Mouse (Mus musculus) neural tube, embryonic 11.5 days (tissue): ENCODE measurements at regions not wholly inside any gene's neighbourhood (a gene's known extent, or its start where the extent isn't known, plus 50 kb on each side); places are given as distances from the start of the nearest gene placed in this dataset.

Experiments used
- ATAC-seq: fragments of 200-750 bp; cut with Nextera tagmentation; 2 replicates; pipeline ENCODE4 v1.8.0; 2017; ENCODE audit warnings: moderate number of reproducible peaks, mild to moderate bottlenecking, moderate TSS enrichment, moderate library complexity; ENCODE audit not compliant: insufficient read depth, low FRiP score, low TSS enrichment
- DNase-seq: peaks from one replicate; pipeline ENCODE4 v3.0.0-alpha.2; 2015; ENCODE audit warnings: low spot score
- H3K27ac ChIP-seq: fragments of 300-500 bp; sonication (generic); 2 replicates; pipeline ENCODE4 v1.5.1; 2014; ENCODE audit warnings: low read depth, mild to moderate bottlenecking, low read length
- H3K27me3 ChIP-seq: fragments of 300-500 bp; sonication (generic); 2 replicates; pipeline ENCODE4 v1.6.1; 2014; ENCODE audit warnings: mild to moderate bottlenecking, low read length, mixed read lengths; ENCODE audit not compliant: control insufficient read depth, insufficient read depth
- H3K36me3 ChIP-seq: fragments of 300-500 bp; sonication (generic); 2 replicates; pipeline ENCODE4 v1.6.1; 2014; ENCODE audit warnings: mild to moderate bottlenecking, low read length, moderate library complexity, mixed read lengths; ENCODE audit not compliant: control insufficient read depth, insufficient read depth
- H3K4me1 ChIP-seq: fragments of 300-500 bp; sonication (generic); 2 replicates; pipeline ENCODE4 v1.6.1; 2014; ENCODE audit warnings: low read length, mixed read lengths; ENCODE audit not compliant: control insufficient read depth, insufficient read depth
- H3K4me2 ChIP-seq: fragments of 300-500 bp; sonication (generic); 2 replicates; pipeline ENCODE4 v1.6.1; 2014; ENCODE audit warnings: low read depth, mild to moderate bottlenecking, moderate library complexity
- H3K4me3 ChIP-seq: fragments of 300-500 bp; sonication (generic); 2 replicates; pipeline ENCODE4 v1.5.1; 2014; ENCODE audit warnings: low read depth, low read length
- H3K9ac ChIP-seq: fragments of 300-500 bp; sonication (generic); 2 replicates; pipeline ENCODE4 v1.6.1; 2014; ENCODE audit warnings: mild to moderate bottlenecking, low read length
- H3K9me3 ChIP-seq: fragments of 300-500 bp; sonication (generic); 2 replicates; pipeline ENCODE4 v1.6.1; 2016; ENCODE audit warnings: low read length; ENCODE audit not compliant: control insufficient read depth
- WGBS: fragments of 180-500 bp; shearing (Covaris S2); extraction: QIAGEN DNeasy Blood & Tissue Kit; methylation state at CpG from one replicate; pipeline ENCODE4 v1.1.7; 2014; 5-methylcytosine and 5-hydroxymethylcytosine counted together

- Histone ChIP-seq H3K9ac (peak overlapping the region; percentile 23; the same call in 1 of the 2 replicates), H3K9me3 (no peaks in the 10 kb centered on the region), H3K27me3 (no peaks in the 10 kb centered on the region), H3K4me3 (no peak overlapping the region), H3K27ac (peak overlapping the region; percentile 54; the same call in 1 of the 2 replicates), H3K4me2 (peak overlapping the region; percentile 6), H3K36me3 (no peaks in the 10 kb centered on the region), H3K4me1 (peaks cover 6% of the 10 kb centered on the region)
- ATAC-seq (no peak; the same call in 1 of the 2 replicates), DNase-seq (peak; percentile 39)
- WGBS = 8% methylated on average over 17 of the region's 17 CpGs
These were observed 619.1 kb upstream of the Camk1g start for GRCm38 (mm10) chr1:193988970-193989904.

DNA sequence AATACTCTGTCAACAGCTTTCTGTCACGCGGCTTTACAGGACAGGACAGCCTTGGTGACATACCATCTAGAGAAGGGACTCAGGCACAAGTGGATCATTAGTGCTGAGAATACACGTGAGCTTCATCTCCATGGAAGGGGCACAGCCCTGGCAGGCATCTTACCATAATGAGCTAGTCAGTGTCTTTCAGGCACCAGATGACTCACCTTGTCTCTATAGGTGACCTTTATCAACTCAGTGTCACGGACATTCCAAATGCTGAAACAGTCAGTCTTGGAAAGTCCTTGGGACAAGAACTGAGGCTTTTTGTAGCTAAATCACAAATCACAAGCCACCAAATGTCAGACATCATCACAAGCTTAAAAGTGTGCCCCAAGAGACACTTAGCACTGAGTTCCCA is 610.5 kb upstream of the Camk1g start:
- H3K4me2 ChIP-seq = no peak overlapping the region
- H3K27ac ChIP-seq = no peak overlapping the region
- H3K27me3 ChIP-seq = no peaks in the 10 kb centered on the region
- 80% methylated on average over 4 of the region's 4 CpGs for WGBS
- no peak for ATAC-seq
- no peak for DNase-seq
- no peak overlapping the region for H3K9ac ChIP-seq
- H3K4me3 ChIP-seq = no peak overlapping the region
- no peaks in the 10 kb centered on the region for H3K9me3 ChIP-seq
- no peaks in the 10 kb centered on the region for H3K36me3 ChIP-seq
- no peaks in the 10 kb centered on the region for H3K4me1 ChIP-seq

- no peaks in the 10 kb centered on the region for H3K36me3 ChIP-seq
- DNase-seq (no peak), ATAC-seq (no peak)
- no peak overlapping the region for H3K9ac ChIP-seq
- no peak overlapping the region for H3K4me2 ChIP-seq
- H3K27ac ChIP-seq = no peak overlapping the region
- H3K9me3 ChIP-seq = no peaks in the 10 kb centered on the region
- no peaks in the 10 kb centered on the region for H3K27me3 ChIP-seq
- no peak overlapping the region for H3K4me3 ChIP-seq
- H3K4me1 ChIP-seq = no peaks in the 10 kb centered on the region
- 76% methylated on average over 1 of the region's 1 CpGs for WGBS
These were observed 601.4 kb upstream of the Camk1g start for GRCm38 (mm10) chr1:193971537-193971936.

GRCm38 (mm10) chr1:193969264-193969908 is 599.3 kb upstream of the Camk1g start:
- H3K27ac ChIP-seq = no peak overlapping the region
- H3K9me3 ChIP-seq = no peaks in the 10 kb centered on the region
- H3K9ac ChIP-seq = no peak overlapping the region
- H3K27me3 ChIP-seq = no peaks in the 10 kb centered on the region
- H3K4me3 ChIP-seq = no peak overlapping the region
- ATAC-seq = no peak
- no peaks in the 10 kb centered on the region for H3K36me3 ChIP-seq
- 86% methylated on average over 4 of the region's 4 CpGs for WGBS
- DNase-seq = no peak
- no peaks in the 10 kb centered on the region for H3K4me1 ChIP-seq
- H3K4me2 ChIP-seq = no peak overlapping the region

- Histone ChIP-seq H3K4me2 (no peak overlapping the region), H3K4me3 (no peak overlapping the region), H3K36me3 (no peaks in the 10 kb centered on the region), H3K27me3 (no peaks in the 10 kb centered on the region), H3K9ac (no peak overlapping the region), H3K4me1 (no peaks in the 10 kb centered on the region), H3K27ac (no peak overlapping the region), H3K9me3 (no peaks in the 10 kb centered on the region)
- WGBS = 76% methylated on average over 4 of the region's 4 CpGs
- no peak for DNase-seq
- no peak for ATAC-seq
These were observed 598.1 kb upstream of the Camk1g start for GRCm38 (mm10) chr1:193967957-193968926.

DNA sequence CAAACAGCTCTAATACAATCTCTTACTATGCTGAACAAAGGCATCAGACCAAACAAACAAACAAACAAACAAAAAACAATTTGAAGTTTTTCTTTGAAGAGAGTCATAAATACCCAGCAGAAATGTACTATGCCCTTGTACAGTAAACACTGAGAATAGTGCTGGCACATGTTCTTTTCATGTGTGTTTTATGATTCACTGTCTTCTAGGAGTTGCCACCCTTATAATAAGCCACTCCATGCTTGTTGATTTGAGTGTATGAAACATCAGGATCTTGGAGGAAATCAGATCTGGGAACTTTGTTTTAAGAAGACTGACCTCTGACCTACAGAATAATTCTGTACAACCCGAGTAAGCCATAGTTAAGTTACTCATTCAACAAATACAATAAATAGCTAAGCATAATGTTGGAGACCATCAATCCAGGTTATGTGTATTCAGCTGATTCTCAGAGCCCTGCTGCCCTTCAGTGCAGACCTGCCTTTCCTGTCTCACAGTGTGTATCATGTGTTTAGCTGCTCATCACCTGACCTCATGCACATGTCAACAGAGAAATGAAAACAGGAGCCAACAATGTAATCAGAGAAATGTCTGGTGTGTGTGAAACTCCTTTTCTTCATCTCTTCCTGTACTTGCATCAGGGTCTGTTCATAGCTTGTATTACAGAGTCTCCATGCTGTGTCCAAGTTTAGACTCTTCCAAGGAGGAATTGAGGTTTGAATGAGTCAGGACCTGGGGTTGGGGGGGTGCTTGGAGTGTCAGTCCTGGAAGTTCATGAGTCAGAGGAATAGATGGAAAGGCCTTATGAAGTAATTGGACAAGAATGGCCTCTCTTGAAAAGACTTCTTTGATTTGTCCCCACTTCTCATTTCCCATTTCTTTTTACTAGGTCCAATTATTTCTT is 596.8 kb upstream of the Camk1g start:
- no peak overlapping the region for H3K9ac ChIP-seq
- no peaks in the 10 kb centered on the region for H3K9me3 ChIP-seq
- no peak overlapping the region for H3K27ac ChIP-seq
- H3K27me3 ChIP-seq = no peaks in the 10 kb centered on the region
- H3K4me2 ChIP-seq = no peak overlapping the region
- ATAC-seq = no peak
- H3K4me1 ChIP-seq = no peaks in the 10 kb centered on the region
- WGBS = 83% methylated on average over 1 of the region's 1 CpGs
- DNase-seq = no peak
- H3K4me3 ChIP-seq = no peak overlapping the region
- no peaks in the 10 kb centered on the region for H3K36me3 ChIP-seq

- no peaks in the 10 kb centered on the region for H3K9me3 ChIP-seq
- no peaks in the 10 kb centered on the region for H3K27me3 ChIP-seq
- DNase-seq (no peak), ATAC-seq (no peak)
- no peak overlapping the region for H3K4me2 ChIP-seq
- no peak overlapping the region for H3K4me3 ChIP-seq
- no peaks in the 10 kb centered on the region for H3K36me3 ChIP-seq
- WGBS = 88% methylated on average over 1 of the region's 1 CpGs
- no peak overlapping the region for H3K27ac ChIP-seq
- H3K4me1 ChIP-seq = no peaks in the 10 kb centered on the region
- no peak overlapping the region for H3K9ac ChIP-seq
These were observed 595.2 kb upstream of the Camk1g start for GRCm38 (mm10) chr1:193965278-193965677.

- H3K4me2 ChIP-seq = no peak overlapping the region
- H3K4me3 ChIP-seq = no peak overlapping the region
- H3K9me3 ChIP-seq = no peaks in the 10 kb centered on the region
- no peak overlapping the region for H3K27ac ChIP-seq
- H3K4me1 ChIP-seq = no peaks in the 10 kb centered on the region
- no peaks in the 10 kb centered on the region for H3K27me3 ChIP-seq
- H3K36me3 ChIP-seq = no peaks in the 10 kb centered on the region
- no peak overlapping the region for H3K9ac ChIP-seq
- DNase-seq (no peak), ATAC-seq (no peak)
These were observed 581.8 kb upstream of the Camk1g start for GRCm38 (mm10) chr1:193951936-193952335.
